Mouse (Mus musculus) layer of hippocampus, adult 18-20 months (tissue): ENCODE measurements around the gene Ergic1. TPM values are rescaled to one million over a fixed set of nuclear protein-coding genes. Genes with fewer than 3 reads are reported as not detected.

ENCODE experiments used
- DNase-seq, 2 experiments: peaks; one replicate each; pipeline ENCODE4 v3.0.0; 2022; ENCODE audit warnings: low spot score in 2 of 2
- total RNA-seq, 2 experiments: library from RNA; stranded (reverse); gene quantifications; 2 replicates each; pipeline ENCODE4 v1.2.3; 2021

The Ergic1 gene
- total RNA-seq, 2 experiments from 2014 or later = 120 to 129 TPM

GRCm38 (mm10) chr17:26658854-26659572 lies 97.7 kb downstream of the Ergic1 start:
- DNase-seq = no peak

GRCm38 (mm10) chr17:26659573-26659915 lies 98.3 kb downstream of the Ergic1 start:
- no peak for DNase-seq

GRCm38 (mm10) chr17:26660192-26660912 lies 99.1 kb downstream of the Ergic1 start:
- peak; percentile 85 to 93 for DNase-seq

DNA sequence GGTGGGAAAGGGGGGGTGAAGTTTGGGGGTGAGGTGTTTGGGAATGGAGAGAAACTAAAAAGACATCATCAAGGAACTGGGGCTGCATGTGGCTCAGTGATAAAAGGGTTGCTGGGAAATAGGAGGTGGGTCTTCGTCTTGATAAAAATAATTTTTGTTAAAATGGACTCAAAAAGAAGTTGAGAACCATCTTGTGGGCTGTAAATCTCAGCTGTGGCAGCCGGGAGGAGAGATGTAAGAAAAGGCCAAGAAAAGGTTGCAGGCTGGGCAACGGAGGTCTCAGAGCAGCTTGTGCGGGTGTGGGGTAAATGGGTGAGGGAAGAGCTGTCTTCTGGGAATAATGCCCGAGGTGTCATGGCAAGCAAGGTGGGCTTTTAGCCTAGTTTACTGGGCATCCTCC lies 100.9 kb downstream of the Ergic1 start:
- DNase-seq = no peak

GRCm38 (mm10) chr17:26662978-26663683 lies 101.8 kb downstream of the Ergic1 start, which contains the start of gene Atp6v0e:
TSS of gene Atp6v0e (plus strand) at chr17:26663231.
- peak; percentile 93 to 97 for DNase-seq

GRCm38 (mm10) chr17:26665600-26665999 lies 104.3 kb downstream of the Ergic1 start:
- DNase-seq = no peak

GRCm38 (mm10) chr17:26671268-26671667 lies 110.0 kb downstream of the Ergic1 start:
- peak in 1 of 2 experiments; percentile 68 for DNase-seq

- DNase-seq = no peak
These were observed 114.6 kb downstream of the Ergic1 start for GRCm38 (mm10) chr17:26675845-26676244.

DNA sequence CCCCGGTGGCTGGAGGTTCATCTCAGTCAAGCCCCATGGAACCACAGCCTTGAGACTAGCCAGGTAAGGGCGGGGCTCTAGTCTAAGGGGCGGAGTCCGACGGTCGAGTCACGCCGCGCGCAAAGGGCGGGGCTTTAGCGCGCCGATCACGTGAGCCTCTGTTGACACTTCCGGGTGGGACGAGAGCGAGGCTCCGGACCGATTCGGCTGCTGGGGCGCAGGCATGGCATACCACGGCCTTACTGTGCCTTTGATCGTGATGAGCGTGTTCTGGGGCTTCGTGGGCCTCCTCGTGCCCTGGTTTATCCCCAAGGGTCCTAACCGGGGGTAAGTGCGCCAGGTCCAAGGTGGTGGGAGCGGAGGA lies 114.9 kb downstream of the Ergic1 start:
- peak; percentile 87 to 92 for DNase-seq

DNA sequence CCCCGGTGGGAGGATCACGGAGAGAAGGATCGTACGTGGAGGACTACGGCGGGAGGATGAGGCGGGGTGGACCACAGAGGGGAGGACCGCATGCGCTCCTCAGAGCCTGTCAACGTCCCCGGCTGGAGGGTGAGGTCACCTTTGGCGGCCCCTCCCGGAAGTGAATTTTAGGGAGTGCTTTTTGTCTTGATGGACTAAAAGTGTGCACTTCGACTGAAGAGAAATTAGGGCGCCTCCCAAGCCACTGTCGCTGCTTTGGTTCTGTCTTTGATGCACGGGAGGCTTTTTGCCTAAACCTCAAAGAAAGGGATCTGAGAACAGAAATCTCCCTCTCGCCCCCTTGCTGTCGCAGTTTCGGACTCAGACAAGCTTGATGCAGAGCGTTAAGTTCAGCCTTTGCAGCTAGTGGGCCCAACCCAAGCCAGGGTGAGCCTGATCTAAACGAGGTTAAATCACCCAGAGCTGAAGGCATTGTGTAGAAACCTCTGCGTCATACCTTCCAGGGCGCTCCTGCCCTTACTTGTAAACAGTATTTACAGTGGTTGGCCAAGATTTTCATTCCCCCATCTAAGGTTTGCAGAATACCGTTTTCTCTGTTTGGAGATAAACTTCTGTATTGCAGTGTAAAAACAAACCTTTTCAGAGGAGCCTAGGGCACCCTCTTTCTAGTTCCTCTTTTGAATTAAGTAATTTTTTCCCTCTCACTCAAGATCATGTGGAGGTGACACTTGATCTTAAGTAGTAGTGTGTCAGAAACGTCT lies 115.5 kb downstream of the Ergic1 start:
- DNase-seq = peak in 1 of 2 experiments; percentile 76

- no peak for DNase-seq
These were observed 116.7 kb downstream of the Ergic1 start for GRCm38 (mm10) chr17:26677711-26678637.

GRCm38 (mm10) chr17:26681276-26681675 lies 120.0 kb downstream of the Ergic1 start:
- no peak for DNase-seq

GRCm38 (mm10) chr17:26686334-26687000 lies 125.2 kb downstream of the Ergic1 start:
- DNase-seq = no peak

DNA sequence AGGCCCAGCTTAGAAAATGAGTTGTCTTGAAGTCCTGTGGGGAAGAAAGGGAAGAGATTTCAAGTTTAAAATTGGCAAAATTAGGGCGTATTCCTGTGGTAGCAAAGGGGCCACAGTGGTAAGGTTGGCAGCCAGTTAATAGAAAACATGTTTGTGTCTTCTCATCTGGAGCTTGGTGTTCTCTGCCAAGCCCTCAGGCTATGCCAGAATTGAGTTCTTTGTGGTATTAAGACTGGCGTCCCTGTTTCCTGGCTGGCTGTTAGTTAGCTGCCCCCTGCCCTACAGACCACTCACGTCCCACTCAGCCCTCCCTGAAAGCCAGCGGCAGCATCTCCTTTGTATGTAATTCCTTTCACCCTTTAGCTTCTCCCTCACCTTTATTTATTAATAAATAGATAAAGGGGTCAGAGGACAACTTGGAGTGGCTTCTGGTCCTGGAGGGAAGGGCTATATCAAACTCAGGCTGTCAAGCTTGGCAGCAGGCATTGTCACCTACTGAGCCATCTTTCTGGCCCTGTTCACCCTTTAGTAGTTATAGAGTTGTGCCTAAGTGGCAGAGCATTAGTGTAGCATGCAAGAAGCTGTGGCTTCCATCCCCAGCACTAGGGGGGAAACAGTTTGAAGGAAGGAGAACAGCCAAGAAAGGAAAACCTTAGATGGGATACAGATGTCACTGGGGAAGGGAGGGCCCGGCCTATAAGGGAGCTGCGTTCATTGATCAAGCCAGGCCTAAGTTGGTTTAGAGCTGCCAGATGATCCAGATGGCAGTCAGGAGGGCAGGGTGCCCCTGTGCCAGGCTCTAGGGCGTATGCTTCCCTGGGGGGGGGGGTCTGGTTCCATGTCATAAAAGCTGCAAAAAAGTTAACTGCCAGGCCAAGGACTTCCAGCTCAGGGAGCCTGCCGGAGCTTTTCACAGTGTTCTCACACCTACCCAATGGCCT lies 127.8 kb downstream of the Ergic1 start:
- peak in 1 of 2 experiments; percentile 62 for DNase-seq

DNA sequence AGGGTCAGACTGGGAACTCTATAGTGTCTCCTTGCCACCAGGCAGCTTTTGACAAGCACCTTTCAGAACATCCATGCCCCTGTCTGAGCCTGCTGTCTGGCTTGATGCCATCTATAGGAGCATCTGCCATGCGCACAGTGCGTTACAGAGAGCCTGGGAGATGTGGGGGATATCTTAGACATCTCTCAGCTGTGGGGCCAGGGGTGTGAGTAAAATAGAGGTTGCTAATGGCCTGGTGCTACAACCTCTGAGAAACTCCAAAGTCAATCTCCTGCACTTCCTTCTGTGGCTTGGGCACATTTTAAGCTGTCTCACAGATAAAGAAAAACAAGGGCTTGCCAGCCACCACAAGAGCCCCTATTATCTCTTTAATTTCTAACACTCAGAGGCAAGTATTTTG lies 128.5 kb downstream of the Ergic1 start:
- no peak for DNase-seq

- DNase-seq = no peak
These were observed 128.9 kb downstream of the Ergic1 start for GRCm38 (mm10) chr17:26690236-26690635.

DNA sequence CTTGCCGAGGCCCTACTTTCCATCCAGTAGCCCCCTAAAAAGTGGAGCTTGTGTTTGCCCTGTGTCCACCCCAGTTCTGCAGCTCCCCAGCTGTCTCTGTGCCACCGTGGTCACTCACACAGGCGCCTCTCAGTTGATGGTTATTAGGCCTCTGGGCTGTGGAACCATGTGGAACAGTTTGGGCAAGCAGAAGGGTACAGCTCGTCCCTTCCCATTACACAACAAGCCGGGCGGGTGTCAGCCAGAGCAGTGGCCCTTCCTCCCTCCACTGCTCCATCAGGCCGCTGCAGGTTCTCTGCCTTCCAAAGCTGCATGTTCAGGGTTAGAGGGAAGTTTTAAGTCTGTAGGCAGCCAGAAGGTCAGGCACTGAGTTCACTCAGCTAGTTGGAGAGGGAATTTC lies 129.8 kb downstream of the Ergic1 start:
- peak in 1 of 2 experiments; percentile 66 for DNase-seq

GRCm38 (mm10) chr17:26693424-26693823 lies 132.1 kb downstream of the Ergic1 start:
- peak in 1 of 2 experiments; percentile 66 for DNase-seq
